Mouse (Mus musculus) small intestine, adult 2 months (tissue): ENCODE measurements at regions not wholly inside any gene's neighbourhood (a gene's known extent, or its start where the extent isn't known, plus 50 kb on each side); places are given as distances from the start of the nearest gene placed in this dataset.
A peak's percentile ranks its signal among the peaks of the same experiment; 100 is the strongest.

Experiments used
- H3K27ac ChIP-seq: fragments of 200-500 bp; 2 replicates; pipeline ENCODE4 v1.5.1; 2012; ENCODE audit warnings: low read depth, low read length, control low read depth, inconsistent platforms; ENCODE audit not compliant: insufficient read depth
- H3K27me3 ChIP-seq: fragments of 200-500 bp; 2 replicates; pipeline ENCODE4 v1.6.1; 2012; ENCODE audit warnings: mild to moderate bottlenecking, moderate library complexity, low read length, inconsistent platforms; ENCODE audit not compliant: control insufficient read depth, insufficient read depth
- H3K36me3 ChIP-seq: fragments of 200-500 bp; 2 replicates; pipeline ENCODE4 v1.6.1; 2012; ENCODE audit warnings: mild to moderate bottlenecking, low read length, control low read depth, inconsistent platforms; ENCODE audit not compliant: control insufficient read depth, insufficient read depth
- H3K4me1 ChIP-seq: fragments of 200-500 bp; 2 replicates; pipeline ENCODE4 v1.6.1; 2012; ENCODE audit warnings: low read length, inconsistent platforms, mixed read lengths; ENCODE audit not compliant: control insufficient read depth, insufficient read depth, insufficient read length
- H3K4me3 ChIP-seq: fragments of 200-500 bp; 2 replicates; pipeline ENCODE4 v1.5.1; 2012; ENCODE audit warnings: low read depth, mild to moderate bottlenecking, control low read depth, inconsistent platforms, low read length, moderate library complexity
- CTCF ChIP-seq: fragments of 200-500 bp; IDR thresholded peaks from 2 replicates; pipeline ENCODE4 v1.5.1; 2012; ENCODE audit warnings: low read depth, mild to moderate bottlenecking, control low read depth, inconsistent platforms, low read length, moderate library complexity, mixed read lengths; ENCODE audit not compliant: insufficient replicate concordance, insufficient read length; ENCODE audit errors: extremely low read depth
- POLR2A ChIP-seq: fragments of 200-500 bp; IDR thresholded peaks from 2 replicates; pipeline ENCODE4 v1.6.1; 2012; ENCODE audit warnings: low read depth, mild to moderate bottlenecking, control low read depth, inconsistent platforms, low read length, moderate library complexity
- WGBS: fragments of 180-500 bp; shearing (Covaris S2); methylation state at CpG from one replicate; pipeline ENCODE4 v1.1.7; 2018; 5-methylcytosine and 5-hydroxymethylcytosine counted together

GRCm38 (mm10) chr16:44674198-44674597 lies 49.9 kb upstream of the Nepro start:
- H3K27me3 ChIP-seq = no peaks in the 10 kb centered on the region
- H3K36me3 ChIP-seq = no peaks in the 10 kb centered on the region
- no peak overlapping the region for H3K4me3 ChIP-seq
- H3K27ac ChIP-seq = no peak overlapping the region
- TF ChIP-seq POLR2A (no peak), CTCF (no peak)
- no peaks in the 10 kb centered on the region for H3K4me1 ChIP-seq
- 92% methylated on average over 3 of the region's 3 CpGs for WGBS

- Histone ChIP-seq H3K4me3 (peak overlapping the region; percentile 40), H3K27me3 (no peaks in the 10 kb centered on the region), H3K36me3 (no peaks in the 10 kb centered on the region), H3K27ac (no peak overlapping the region), H3K4me1 (no peaks in the 10 kb centered on the region)
- TF ChIP-seq CTCF = no peak
- no peak for TF ChIP-seq POLR2A
- WGBS = 61% methylated on average over 14 of the region's 14 CpGs
Observed at GRCm38 (mm10) chr16:44672422-44672819, 51.7 kb upstream of the Nepro start.

DNA sequence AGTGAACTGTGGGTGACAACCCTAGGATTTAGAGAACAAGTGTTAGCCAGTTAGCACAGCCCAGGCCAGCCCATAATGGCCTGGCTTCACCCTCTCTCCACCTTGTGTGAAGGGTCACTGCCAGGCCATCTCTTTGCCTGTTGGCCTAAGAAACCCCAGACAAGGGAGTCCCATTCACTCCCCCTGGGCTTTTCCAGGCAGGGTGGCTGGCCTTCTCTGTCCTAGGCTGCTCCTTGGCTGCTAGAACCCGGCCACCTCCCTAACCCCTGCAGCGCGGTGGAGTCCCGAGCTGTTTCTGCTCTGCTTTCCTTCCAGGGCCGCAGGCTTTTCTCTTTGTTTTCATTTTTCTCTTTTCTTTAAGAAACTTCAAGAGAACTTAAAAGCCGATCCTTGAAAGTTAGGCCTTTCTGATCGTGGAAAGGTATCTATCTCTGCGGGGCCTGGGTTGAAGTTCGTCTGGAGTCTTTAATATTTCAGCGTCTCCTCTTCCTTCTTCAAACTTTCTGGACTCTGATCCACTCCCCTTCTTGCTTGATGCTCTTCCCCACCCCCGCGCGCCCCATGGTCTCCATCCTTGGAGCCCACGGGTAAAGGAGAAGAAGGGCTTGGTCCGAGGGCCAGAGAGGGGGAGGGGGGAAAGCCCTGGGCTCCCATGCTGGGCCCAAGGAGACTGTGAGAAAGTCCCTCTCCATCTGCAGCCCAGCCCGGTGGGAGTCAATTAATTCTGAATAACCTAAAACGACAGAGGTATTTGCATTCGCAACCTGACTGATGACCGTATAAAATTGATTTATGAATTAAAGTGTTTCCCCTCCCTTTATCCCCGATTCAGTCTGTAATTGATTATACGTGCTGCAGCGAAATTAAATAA lies 52.3 kb upstream of the Nepro start:
- Histone ChIP-seq H3K36me3 (no peaks in the 10 kb centered on the region), H3K27ac (no peak overlapping the region), H3K27me3 (no peaks in the 10 kb centered on the region), H3K4me1 (no peaks in the 10 kb centered on the region), H3K4me3 (no peak overlapping the region)
- no peak for TF ChIP-seq CTCF
- no peak for TF ChIP-seq POLR2A
- WGBS = 77% methylated on average over 22 of the region's 22 CpGs

DNA sequence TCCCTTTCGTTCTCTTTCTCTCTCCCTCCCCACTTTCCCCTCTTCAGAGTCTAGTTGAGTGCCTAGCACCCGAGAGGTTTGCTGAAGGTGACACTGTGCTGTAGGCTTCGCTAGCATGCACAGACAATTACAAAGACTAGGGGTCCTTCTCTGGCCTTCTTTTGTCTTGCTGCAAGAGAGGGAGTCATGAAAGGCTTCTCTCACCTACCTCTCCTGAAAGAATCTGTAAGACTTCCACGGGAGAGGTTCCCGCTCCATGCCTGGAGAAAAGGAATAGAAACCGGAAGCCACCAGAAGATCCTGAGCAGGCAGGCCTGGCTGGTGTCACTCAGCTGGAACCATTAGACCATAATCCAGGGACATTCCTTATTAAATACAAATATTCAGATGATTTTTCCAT lies 56.0 kb upstream of the Nepro start:
- TF ChIP-seq POLR2A (no peak), CTCF (no peak)
- WGBS = 92% methylated on average over 6 of the region's 6 CpGs
- Histone ChIP-seq H3K36me3 (no peaks in the 10 kb centered on the region), H3K4me1 (peaks cover 11% of the 10 kb centered on the region; the same call in 1 of the 2 replicates), H3K4me3 (no peak overlapping the region), H3K27me3 (no peaks in the 10 kb centered on the region), H3K27ac (no peak overlapping the region)

DNA sequence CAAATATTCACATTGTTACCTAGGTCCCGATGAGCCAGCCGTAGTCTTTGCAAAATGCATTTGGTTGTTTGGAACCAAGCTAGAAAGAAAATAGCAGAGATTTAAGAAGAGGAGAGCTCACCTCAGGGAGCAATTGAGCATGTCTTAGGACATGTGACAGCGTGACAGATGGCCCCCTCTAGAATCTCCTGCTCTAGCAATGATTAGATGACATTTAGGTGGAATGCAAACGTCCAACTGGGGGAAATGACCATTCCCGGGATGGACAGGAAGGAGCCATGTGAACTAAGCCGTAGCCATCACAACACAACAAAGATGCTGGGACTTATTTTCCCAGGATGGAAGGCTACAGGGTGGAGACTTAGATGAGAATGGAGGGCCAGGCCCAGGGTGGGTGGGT lies 57.0 kb upstream of the Nepro start:
- H3K4me1 ChIP-seq = peaks cover 11% of the 10 kb centered on the region; the same call in 1 of the 2 replicates
- TF ChIP-seq CTCF (no peak), POLR2A (no peak)
- no peak overlapping the region for H3K27ac ChIP-seq
- H3K4me3 ChIP-seq = no peak overlapping the region
- H3K36me3 ChIP-seq = no peaks in the 10 kb centered on the region
- WGBS = 72% methylated on average over 6 of the region's 6 CpGs
- no peaks in the 10 kb centered on the region for H3K27me3 ChIP-seq

GRCm38 (mm10) chr16:44666431-44666997 lies 57.6 kb upstream of the Nepro start:
- Histone ChIP-seq H3K27me3 (no peaks in the 10 kb centered on the region), H3K4me1 (peaks cover 11% of the 10 kb centered on the region; the same call in 1 of the 2 replicates), H3K27ac (peak overlapping the region; percentile 31; the same call in 1 of the 2 replicates), H3K36me3 (no peaks in the 10 kb centered on the region), H3K4me3 (no peak overlapping the region)
- TF ChIP-seq POLR2A (no peak), CTCF (no peak)
- 25% methylated on average over 7 of the region's 7 CpGs for WGBS

DNA sequence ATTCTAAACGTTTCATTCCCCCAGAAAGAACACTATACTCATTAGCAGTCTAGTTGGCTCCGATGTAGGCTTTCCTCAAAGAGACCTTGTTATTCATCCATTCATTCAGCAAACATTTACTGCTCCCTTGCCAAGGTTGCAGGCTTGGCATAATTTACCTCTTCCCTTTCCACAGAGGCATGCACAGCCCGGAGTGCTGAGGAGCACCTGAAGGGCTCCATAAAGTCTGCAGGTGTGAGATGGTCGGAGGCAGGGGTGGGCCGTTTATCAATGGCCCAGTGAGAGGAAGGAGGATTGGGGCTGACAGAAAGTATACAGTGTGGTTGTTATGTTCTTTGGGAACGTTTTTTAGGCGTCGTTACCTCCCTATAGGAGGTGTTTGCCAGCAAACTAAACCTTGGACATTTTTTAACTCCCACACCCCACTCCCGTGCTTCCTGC lies 58.6 kb upstream of the Nepro start:
- H3K4me1 ChIP-seq = peaks cover 11% of the 10 kb centered on the region; the same call in 1 of the 2 replicates
- TF ChIP-seq POLR2A (no peak), CTCF (no peak)
- WGBS = 25% methylated on average over 9 of the region's 9 CpGs
- no peak overlapping the region; the same call in 1 of the 2 replicates for H3K27ac ChIP-seq
- H3K27me3 ChIP-seq = no peaks in the 10 kb centered on the region
- H3K36me3 ChIP-seq = no peaks in the 10 kb centered on the region
- H3K4me3 ChIP-seq = no peak overlapping the region
